Mouse (Mus musculus): ENCODE data around the gene Thap7. TPM values are rescaled to one million over a fixed set of nuclear protein-coding genes. Genes with fewer than 3 reads are reported as not detected.

The Thap7 gene
- polyA plus RNA-seq (2012; ENCODE audit: low replicate concordance): 191 and 262 TPM in 2 replicates

GRCm38 (mm10) chr16:17530640-17531288 lies at the start of gene Thap7:
Thap7 (minus strand) TSS chr16:17531136.

GRCm38 (mm10) chr16:17561751-17562208 lies 30.8 kb upstream of the Thap7 start, which contains the start of gene P2rx6:
P2rx6 (plus strand) TSS chr16:17561885.

GRCm38 (mm10) chr16:17561128-17561750 lies 30.3 kb upstream of the Thap7 start, which contains the start of gene Lrrc74b:
Lrrc74b (minus strand) TSS chr16:17561247.

DNA sequence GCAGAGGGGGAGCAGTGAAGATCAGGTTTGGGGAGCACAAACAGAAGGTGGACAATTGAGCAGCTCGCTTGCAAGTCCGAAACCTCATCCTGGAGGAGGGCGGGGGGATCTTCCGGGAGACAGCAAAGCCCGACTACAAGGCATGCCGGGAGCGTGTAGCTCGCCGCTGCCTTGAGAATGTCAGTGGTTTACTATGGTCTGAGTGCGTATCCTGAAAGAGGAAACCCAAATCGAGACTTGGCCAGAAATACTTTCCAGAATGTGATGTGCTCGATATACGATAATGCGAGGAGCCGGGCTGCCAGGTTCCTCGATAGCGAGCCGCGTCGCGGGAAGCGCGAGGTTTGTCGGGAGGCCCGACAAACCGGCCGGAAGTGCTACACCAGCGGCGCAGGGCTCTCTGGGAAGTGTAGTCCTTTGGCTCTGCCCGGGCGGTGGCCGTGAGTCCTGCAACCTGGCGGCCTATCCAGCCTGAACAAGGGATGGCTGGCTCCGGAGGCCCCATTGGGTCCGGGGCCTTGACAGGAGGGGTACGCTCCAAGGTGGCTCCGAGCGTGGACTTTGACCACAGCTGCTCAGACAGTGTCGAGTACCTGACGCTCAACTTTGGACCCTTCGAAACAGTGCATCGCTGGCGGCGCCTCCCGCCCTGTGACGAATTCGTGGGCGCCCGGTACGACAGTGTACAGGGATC lies 22.2 kb downstream of the Thap7 start, which contains the start of gene Lztr1:
Gene Lztr1 (plus strand): TSS at position 143 of the 694 bp plus-strand sequence.

GRCm38 (mm10) chr16:17489469-17490111 lies 41.3 kb downstream of the Thap7 start, which contains the start of gene Aifm3:
Aifm3 (plus strand) TSS chr16:17489611.

Other genes with a start within 250 kb of the Thap7 start
- not detected in 2 replicates for gene Serpind1, start 199.8 kb downstream of the Thap7 start, polyA plus RNA-seq (2012; ENCODE audit: low replicate concordance)
- 3.3 and 8.2 TPM in 2 replicates for gene Snap29, start 125.2 kb downstream of the Thap7 start, polyA plus RNA-seq (2012; ENCODE audit: low replicate concordance)
- 6.0 and 19.9 TPM in 2 replicates for gene Pi4ka, start 124.8 kb downstream of the Thap7 start, polyA plus RNA-seq (2012; ENCODE audit: low replicate concordance)
- 25.4 and 29.1 TPM in 2 replicates for gene Crkl, start 79.1 kb downstream of the Thap7 start, polyA plus RNA-seq (2012; ENCODE audit: low replicate concordance)
- gene Aifm3, start 41.5 kb downstream of the Thap7 start, polyA plus RNA-seq (2012; ENCODE audit: low replicate concordance): not detected in 2 replicates
- 11.7 and 43.6 TPM in 2 replicates for gene Lztr1, start 22.4 kb downstream of the Thap7 start, polyA plus RNA-seq (2012; ENCODE audit: low replicate concordance)
- gene Lrrc74b, start 30.1 kb upstream of the Thap7 start, polyA plus RNA-seq (2012; ENCODE audit: low replicate concordance): 0.30 TPM in 1 of 2 replicates, not detected in the other
- gene P2rx6, start 30.7 kb upstream of the Thap7 start, polyA plus RNA-seq (2012; ENCODE audit: low replicate concordance): not detected in 2 replicates
- gene Slc7a4, start 52.1 kb upstream of the Thap7 start, polyA plus RNA-seq (2012; ENCODE audit: low replicate concordance): 0.56 and 3.7 TPM in 2 replicates
- 9.8 and 140 TPM in 2 replicates for gene Smpd4, start 88.2 kb upstream of the Thap7 start, polyA plus RNA-seq (2012; ENCODE audit: low replicate concordance)
- 18.7 and 55.3 TPM in 2 replicates for gene Ccdc74a, start 115.3 kb upstream of the Thap7 start, polyA plus RNA-seq (2012; ENCODE audit: low replicate concordance)
- 147 and 310 TPM in 2 replicates for gene Med15, start 201.8 kb upstream of the Thap7 start, polyA plus RNA-seq (2012; ENCODE audit: low replicate concordance)
- 2.3 and 30.3 TPM in 2 replicates for gene Klhl22, start 228.5 kb upstream of the Thap7 start, polyA plus RNA-seq (2012; ENCODE audit: low replicate concordance)